ENCODE assay signal across 25 mouse cellular contexts in genomic region chr12:24662131-24662530, GRCm38 (mm10). TPM values are rescaled to one million over a fixed set of nuclear protein-coding genes. Genes with fewer than 3 reads are reported as not detected.
A peak's percentile ranks its signal among the peaks of the same experiment; 100 is the strongest.
DNase-seq lines count a peak whose midpoint lies in the region; ATAC-seq and TF ChIP-seq lines count a peak whose summit lies in the region.
"Had no signal": no experiment of that assay in that cellular context is flagged by ENCODE, and none has a peak within 500 bp of the region (broad histone marks: within the 10 kb centered on the region; RNA-seq: fewer than 3 reads in every experiment).

No protein-coding gene starts in this region.

- peak; percentile 28 for DNase-seq in liver, adult 2 months (ENCODE audit: extremely low read depth, low read depth, low spot score)
- DNase-seq in liver (no peak), 416B (ENCODE audit: low read depth) (peak; percentile 49)
- no peak for DNase-seq in forebrain, postnatal 0 days
- DNase-seq in frontal cortex, postnatal 14 days (ENCODE audit: low spot score in 2 of 2): no peak
- DNase-seq: adrenal gland, adult 2 months; adrenal gland, postnatal 10 days; adrenal gland, postnatal 25 days; cerebellum, adult 11 months; cerebellum, adult 18-20 months; cerebellum, adult 8-10 months; cerebellum, adult 9-11 months; cerebellum, postnatal 14 days; cerebellum, postnatal 36 days; embryo, embryonic 11 days had no signal

- H3K4me2 ChIP-seq in forebrain, postnatal 0 days (ENCODE audit: low read depth): no peak overlapping the region
- H3K4me2 ChIP-seq: embryonic facial prominence, embryonic 13.5 days; embryonic facial prominence, embryonic 15.5 days; forebrain, embryonic 12.5 days had no signal

- peaks cover 3% of the 10 kb centered on the region; the same call in 1 of the 2 replicates for H3K79me2 ChIP-seq in liver, adult 2 months (ENCODE audit: control insufficient read depth, insufficient read depth, low read length)

- H3K9ac ChIP-seq in liver, adult 2 months (ENCODE audit: low read depth, low read length): no peak overlapping the region
- no peak overlapping the region for H3K9ac ChIP-seq in forebrain, postnatal 0 days
- H3K9ac ChIP-seq: embryonic facial prominence, embryonic 13.5 days; embryonic facial prominence, embryonic 15.5 days; forebrain, embryonic 12.5 days had no signal

- no peak overlapping the region for H3K27ac ChIP-seq in liver, adult 2 months (replicated peaks; ENCODE audit: insufficient read depth, low read depth, low read length)
- H3K27ac ChIP-seq in forebrain, postnatal 0 days (ENCODE audit: low read depth, low read length): no peak overlapping the region
- H3K27ac ChIP-seq: embryonic facial prominence, embryonic 13.5 days; embryonic facial prominence, embryonic 15.5 days; forebrain, embryonic 12.5 days had no signal

- no peaks in the 10 kb centered on the region for H3K27me3 ChIP-seq in liver, adult 2 months (ENCODE audit: control insufficient read depth, insufficient read depth, low read length)
- no peaks in the 10 kb centered on the region for H3K27me3 ChIP-seq in forebrain, postnatal 0 days (ENCODE audit: insufficient read depth, low read length)
- H3K27me3 ChIP-seq: embryonic facial prominence, embryonic 13.5 days; embryonic facial prominence, embryonic 15.5 days; forebrain, embryonic 12.5 days had no signal

- TF ChIP-seq POLR2A in liver, adult 2 months (IDR thresholded peaks at IDR 0.05; ENCODE audit: extremely low read depth, insufficient read depth, low read length): no peak

- peaks cover 10% of the 10 kb centered on the region; the same call in 1 of the 2 replicates for H3K36me3 ChIP-seq in liver, adult 2 months (ENCODE audit: control insufficient read depth, insufficient read depth, low read length)
- peaks cover 36% of the 10 kb centered on the region for H3K36me3 ChIP-seq in forebrain, postnatal 0 days (ENCODE audit: insufficient read depth)

- peaks cover 13% of the 10 kb centered on the region for H3K4me1 ChIP-seq in liver, adult 2 months (ENCODE audit: control insufficient read depth, insufficient read depth, low read length)
- no peaks in the 10 kb centered on the region for H3K4me1 ChIP-seq in forebrain, postnatal 0 days (ENCODE audit: insufficient read depth)
- H3K4me1 ChIP-seq: embryonic facial prominence, embryonic 15.5 days had no signal

- 86% methylated on average over 5 of the region's 5 CpGs for WGBS in liver, adult 2 months
- WGBS in forebrain, postnatal 0 days: 85% methylated on average over 5 of the region's 5 CpGs

- no peaks in the 10 kb centered on the region for H3K9me3 ChIP-seq in forebrain, postnatal 0 days (ENCODE audit: low read length)
- H3K9me3 ChIP-seq: embryonic facial prominence, embryonic 13.5 days; embryonic facial prominence, embryonic 15.5 days; forebrain, embryonic 12.5 days had no signal

- H3K4me3 ChIP-seq in liver, adult 2 months (ENCODE audit: insufficient read depth, low read depth, low read length): no peak overlapping the region
- H3K4me3 ChIP-seq in forebrain, postnatal 0 days (ENCODE audit: low read depth, low read length): no peak overlapping the region
- H3K4me3 ChIP-seq: embryonic facial prominence, embryonic 13.5 days; embryonic facial prominence, embryonic 15.5 days; erythroblast, embryonic 14.5 days; forebrain, embryonic 12.5 days had no signal

- no peak for TF ChIP-seq CTCF in liver, adult 2 months (IDR thresholded peaks at IDR 0.05; ENCODE audit: low read depth, low read length)
- no peak for TF ChIP-seq CTCF in forebrain, postnatal 0 days (IDR thresholded peaks at IDR 0.05; ENCODE audit: low read depth)

- peak; percentile 75 for ATAC-seq in granulocyte monocyte progenitor cell, adult 5-6 weeks (replicated peaks; ENCODE audit: poor library complexity, severe bottlenecking)
- ATAC-seq in megakaryocyte progenitor cell, adult 5-6 weeks (replicated peaks; ENCODE audit: poor library complexity): peak; percentile 73
- no peak for ATAC-seq in forebrain, postnatal 0 days
- ATAC-seq: forebrain, embryonic 14.5 days; forebrain, embryonic 16.5 days had no signal

RNA-seq across cellular contexts. Expression of gene Klf11, which starts 11.1 kb away (rescaled TPM):
- total RNA-seq in liver, adult 2 months (2014; rRNA removed): 5.9 and 9.9 TPM in 2 replicates
- 2.8 and 3.5 TPM in 2 replicates for polyA plus RNA-seq in liver, adult 2 months (2012; rRNA removed)
- 7.1 and 13.2 TPM in 2 replicates for total RNA-seq in granulocyte monocyte progenitor cell, adult 5-6 weeks (2014; fragmentation: Nextera tagmentation)
- total RNA-seq in granulocyte monocyte progenitor cell, adult 5-6 weeks (2017): 10.0 and 12.7 TPM in 2 replicates
- 7.4 and 9.1 TPM in 2 replicates for total RNA-seq in megakaryocyte progenitor cell, adult 5-6 weeks (2015)
- 6.6 and 7.8 TPM in 2 replicates for total RNA-seq in megakaryocyte progenitor cell, adult 5-6 weeks (2017)
- total RNA-seq in forebrain, postnatal 0 days (2014; rRNA removed): 27.3 and 30.7 TPM in 2 replicates
- 20.4 and 22.9 TPM in 2 replicates for polyA plus RNA-seq in forebrain, postnatal 0 days (2015; fragmentation: Nextera tagmentation; extraction: Ambion mirVana)

RNA-seq across cellular contexts. Expression of gene Cys1, which starts 19.5 kb away (rescaled TPM):
- total RNA-seq in liver, adult 2 months (2014; rRNA removed): 2.8 and 3.1 TPM in 2 replicates
- 4.3 and 5.3 TPM in 2 replicates for polyA plus RNA-seq in liver, adult 2 months (2012; rRNA removed)
- not detected in 2 replicates for total RNA-seq in granulocyte monocyte progenitor cell, adult 5-6 weeks (2014; fragmentation: Nextera tagmentation)
- not detected in 2 replicates for total RNA-seq in granulocyte monocyte progenitor cell, adult 5-6 weeks (2017)
- total RNA-seq in megakaryocyte progenitor cell, adult 5-6 weeks (2015): not detected in 2 replicates
- not detected in 2 replicates for total RNA-seq in megakaryocyte progenitor cell, adult 5-6 weeks (2017)
- 4.2 and 5.8 TPM in 2 replicates for total RNA-seq in forebrain, postnatal 0 days (2014; rRNA removed)
- polyA plus RNA-seq in forebrain, postnatal 0 days (2015; fragmentation: Nextera tagmentation; extraction: Ambion mirVana): 2.1 and 2.3 TPM in 2 replicates
- total RNA-seq: ES-E14, MEL had no signal
- polyA plus RNA-seq: erythroblast, embryonic 14.5 days had no signal

RNA-seq across cellular contexts. Expression of gene Rrm2, which starts 45.9 kb away (rescaled TPM):
- total RNA-seq in liver, adult 2 months (2014; rRNA removed): 2.8 and 3.8 TPM in 2 replicates
- 0.80 TPM in 2 replicates for polyA plus RNA-seq in liver, adult 2 months (2012; rRNA removed)
- 132 and 162 TPM in 2 replicates for total RNA-seq in granulocyte monocyte progenitor cell, adult 5-6 weeks (2014; fragmentation: Nextera tagmentation)
- total RNA-seq in granulocyte monocyte progenitor cell, adult 5-6 weeks (2017): 130 and 144 TPM in 2 replicates
- total RNA-seq in megakaryocyte progenitor cell, adult 5-6 weeks (2015): 176 and 181 TPM in 2 replicates
- 149 and 153 TPM in 2 replicates for total RNA-seq in megakaryocyte progenitor cell, adult 5-6 weeks (2017)
- 18.2 and 19.2 TPM in 2 replicates for total RNA-seq in forebrain, postnatal 0 days (2014; rRNA removed)
- 50.3 and 50.7 TPM in 2 replicates for polyA plus RNA-seq in forebrain, postnatal 0 days (2015; fragmentation: Nextera tagmentation; extraction: Ambion mirVana)

Comparison
In these comparisons a context has a peak if more than half of its experiments do, and no peak if none do; other contexts are left out.
1. DNase-seq: peak in liver, adult 2 months (single experiment) and 416B (single experiment); none in liver (single experiment), forebrain, postnatal 0 days (single experiment) and frontal cortex, postnatal 14 days (0 of 2).